Mouse (Mus musculus): ENCODE measurements around the gene Prg4. TPM values are rescaled to one million over a fixed set of nuclear protein-coding genes. Genes with fewer than 3 reads are reported as not detected.
A peak's percentile ranks its signal among the peaks of the same experiment; 100 is the strongest.

Prg4 gene
- 3.1 and 4.5 TPM in 2 replicates for polyA plus RNA-seq (2012; rRNA removed)

GRCm38 (mm10) chr1:150466132-150466531 is at the start of gene Prg4:
Prg4 (minus strand) TSS chr1:150466165.
- TF ChIP-seq POLR2A (IDR thresholded peaks at IDR 0.05; ENCODE audit: extremely low read depth, insufficient read depth, low read length) = no peak
- TF ChIP-seq CTCF (IDR thresholded peaks at IDR 0.05; ENCODE audit: extremely low read depth, insufficient read depth, low read length) = no peak

GRCm38 (mm10) chr1:150513041-150513440 is 47.1 kb upstream of the Prg4 start:
- no peak overlapping the region for H3K27ac ChIP-seq (ENCODE audit: insufficient read depth, low read length)
- TF ChIP-seq POLR2A (IDR thresholded peaks at IDR 0.05; ENCODE audit: extremely low read depth, insufficient read depth, low read length) (no peak), CTCF (IDR thresholded peaks at IDR 0.05; ENCODE audit: extremely low read depth, insufficient read depth, low read length) (no peak)
- no peaks in the 10 kb centered on the region for H3K4me1 ChIP-seq (ENCODE audit: control insufficient read depth, insufficient read depth, low read length)
- H3K4me3 ChIP-seq (ENCODE audit: insufficient read depth, low read length) = no peak overlapping the region

More at GRCm38 (mm10) chr1:150466132-150466531, at the start of gene Prg4:
- no peaks in the 10 kb centered on the region for H3K4me1 ChIP-seq (ENCODE audit: control insufficient read depth, insufficient read depth, low read length)
- H3K27ac ChIP-seq (ENCODE audit: insufficient read depth, low read length) = no peak within 1 kb of the TSS
- H3K4me3 ChIP-seq (ENCODE audit: insufficient read depth, low read length) = no peak within 1 kb of the TSS

- Histone ChIP-seq H3K4me3 (ENCODE audit: insufficient read depth, low read length) (no peak overlapping the region), H3K4me1 (ENCODE audit: control insufficient read depth, insufficient read depth, low read length) (no peaks in the 10 kb centered on the region), H3K27ac (ENCODE audit: insufficient read depth, low read length) (no peak overlapping the region)
- TF ChIP-seq POLR2A (IDR thresholded peaks at IDR 0.05; ENCODE audit: extremely low read depth, insufficient read depth, low read length) = no peak
- no peak for TF ChIP-seq CTCF (IDR thresholded peaks at IDR 0.05; ENCODE audit: extremely low read depth, insufficient read depth, low read length)
These were observed 39.8 kb upstream of the Prg4 start for GRCm38 (mm10) chr1:150505794-150506193.

GRCm38 (mm10) chr1:150503321-150503720 is 37.4 kb upstream of the Prg4 start:
- no peak overlapping the region for H3K4me3 ChIP-seq (ENCODE audit: insufficient read depth, low read length)
- no peak overlapping the region for H3K27ac ChIP-seq (ENCODE audit: insufficient read depth, low read length)
- H3K4me1 ChIP-seq (ENCODE audit: control insufficient read depth, insufficient read depth, low read length) = no peaks in the 10 kb centered on the region
- TF ChIP-seq CTCF (IDR thresholded peaks at IDR 0.05; ENCODE audit: extremely low read depth, insufficient read depth, low read length) = no peak
- no peak for TF ChIP-seq POLR2A (IDR thresholded peaks at IDR 0.05; ENCODE audit: extremely low read depth, insufficient read depth, low read length)

- Histone ChIP-seq H3K4me3 (ENCODE audit: insufficient read depth, low read length) (no peak overlapping the region), H3K4me1 (ENCODE audit: control insufficient read depth, insufficient read depth, low read length) (no peaks in the 10 kb centered on the region), H3K27ac (ENCODE audit: insufficient read depth, low read length) (no peak overlapping the region)
- no peak for TF ChIP-seq POLR2A (IDR thresholded peaks at IDR 0.05; ENCODE audit: extremely low read depth, insufficient read depth, low read length)
- no peak for TF ChIP-seq CTCF (IDR thresholded peaks at IDR 0.05; ENCODE audit: extremely low read depth, insufficient read depth, low read length)
These were observed 32.2 kb upstream of the Prg4 start for GRCm38 (mm10) chr1:150498177-150498576.

GRCm38 (mm10) chr1:150497690-150498089 is 31.7 kb upstream of the Prg4 start:
- Histone ChIP-seq H3K4me3 (ENCODE audit: insufficient read depth, low read length) (no peak overlapping the region), H3K4me1 (ENCODE audit: control insufficient read depth, insufficient read depth, low read length) (no peaks in the 10 kb centered on the region), H3K27ac (ENCODE audit: insufficient read depth, low read length) (no peak overlapping the region)
- TF ChIP-seq CTCF (IDR thresholded peaks at IDR 0.05; ENCODE audit: extremely low read depth, insufficient read depth, low read length) (peak; percentile 29; the same call in 1 of the 2 replicates), POLR2A (IDR thresholded peaks at IDR 0.05; ENCODE audit: extremely low read depth, insufficient read depth, low read length) (no peak)

GRCm38 (mm10) chr1:150496626-150497302 is 30.8 kb upstream of the Prg4 start:
- Histone ChIP-seq H3K27ac (ENCODE audit: insufficient read depth, low read length) (no peak overlapping the region), H3K4me3 (ENCODE audit: insufficient read depth, low read length) (no peak overlapping the region), H3K4me1 (ENCODE audit: control insufficient read depth, insufficient read depth, low read length) (no peaks in the 10 kb centered on the region)
- TF ChIP-seq CTCF (IDR thresholded peaks at IDR 0.05; ENCODE audit: extremely low read depth, insufficient read depth, low read length) (no peak), POLR2A (IDR thresholded peaks at IDR 0.05; ENCODE audit: extremely low read depth, insufficient read depth, low read length) (no peak)

GRCm38 (mm10) chr1:150489148-150489547 is 23.2 kb upstream of the Prg4 start:
- no peak overlapping the region for H3K4me3 ChIP-seq (ENCODE audit: insufficient read depth, low read length)
- no peak for TF ChIP-seq POLR2A (IDR thresholded peaks at IDR 0.05; ENCODE audit: extremely low read depth, insufficient read depth, low read length)
- no peak for TF ChIP-seq CTCF (IDR thresholded peaks at IDR 0.05; ENCODE audit: extremely low read depth, insufficient read depth, low read length)
- H3K4me1 ChIP-seq (ENCODE audit: control insufficient read depth, insufficient read depth, low read length) = no peaks in the 10 kb centered on the region
- no peak overlapping the region for H3K27ac ChIP-seq (ENCODE audit: insufficient read depth, low read length)

GRCm38 (mm10) chr1:150480674-150481073 is 14.7 kb upstream of the Prg4 start:
- TF ChIP-seq CTCF (IDR thresholded peaks at IDR 0.05; ENCODE audit: extremely low read depth, insufficient read depth, low read length) = no peak
- no peak for TF ChIP-seq POLR2A (IDR thresholded peaks at IDR 0.05; ENCODE audit: extremely low read depth, insufficient read depth, low read length)
- no peak overlapping the region for H3K27ac ChIP-seq (ENCODE audit: insufficient read depth, low read length)
- H3K4me3 ChIP-seq (ENCODE audit: insufficient read depth, low read length) = no peak overlapping the region

GRCm38 (mm10) chr1:150472525-150472924 is 6.6 kb upstream of the Prg4 start:
- H3K4me3 ChIP-seq (ENCODE audit: insufficient read depth, low read length) = no peak overlapping the region
- H3K4me1 ChIP-seq (ENCODE audit: control insufficient read depth, insufficient read depth, low read length) = no peaks in the 10 kb centered on the region
- TF ChIP-seq CTCF (IDR thresholded peaks at IDR 0.05; ENCODE audit: extremely low read depth, insufficient read depth, low read length) = no peak
- TF ChIP-seq POLR2A (IDR thresholded peaks at IDR 0.05; ENCODE audit: extremely low read depth, insufficient read depth, low read length) = no peak
- no peak overlapping the region for H3K27ac ChIP-seq (ENCODE audit: insufficient read depth, low read length)

More at GRCm38 (mm10) chr1:150480674-150481073, 14.7 kb upstream of the Prg4 start:
- H3K4me1 ChIP-seq (ENCODE audit: control insufficient read depth, insufficient read depth, low read length) = no peaks in the 10 kb centered on the region

Measured in cortical plate, adult 2 months (tissue).